Mouse (Mus musculus): ENCODE results near the gene Mpz.

- TF ChIP-seq POLR2A (IDR thresholded peaks at IDR 0.05; ENCODE audit: borderline replicate concordance, insufficient read depth, low read length) (no peak), CTCF (IDR thresholded peaks at IDR 0.05; ENCODE audit: borderline replicate concordance, insufficient read depth, low read depth, low read length) (no peak)
Measured at GRCm38 (mm10) chr1:171205704-171206493, 55.4 kb downstream of the Mpz start.

All from cerebellum, adult 2 months (tissue).